Mouse (Mus musculus) heart, adult 2 months (tissue): ENCODE measurements at regions not wholly inside any gene's neighbourhood (a gene's known extent, or its start where the extent isn't known, plus 50 kb on each side); places are given as distances from the start of the nearest gene placed in this dataset.

Experiments
- CTCF ChIP-seq: fragments of 200-600 bp; IDR thresholded peaks from 2 replicates; pipeline ENCODE4 v1.8.1; 2022; ENCODE audit warnings: antibody characterized with exemption, mild to moderate bottlenecking, moderate library complexity
- EP300 ChIP-seq: fragments of 200-500 bp; IDR thresholded peaks from 2 replicates; pipeline ENCODE4 v1.6.1; 2011; ENCODE audit warnings: low read depth, low read length, control low read depth; ENCODE audit not compliant: insufficient read depth
- POLR2A ChIP-seq: fragments of 200-500 bp; IDR thresholded peaks from 2 replicates; pipeline ENCODE4 v1.6.1; 2011; ENCODE audit warnings: mild to moderate bottlenecking, low read depth, low read length, control low read depth; ENCODE audit not compliant: insufficient read depth

DNA sequence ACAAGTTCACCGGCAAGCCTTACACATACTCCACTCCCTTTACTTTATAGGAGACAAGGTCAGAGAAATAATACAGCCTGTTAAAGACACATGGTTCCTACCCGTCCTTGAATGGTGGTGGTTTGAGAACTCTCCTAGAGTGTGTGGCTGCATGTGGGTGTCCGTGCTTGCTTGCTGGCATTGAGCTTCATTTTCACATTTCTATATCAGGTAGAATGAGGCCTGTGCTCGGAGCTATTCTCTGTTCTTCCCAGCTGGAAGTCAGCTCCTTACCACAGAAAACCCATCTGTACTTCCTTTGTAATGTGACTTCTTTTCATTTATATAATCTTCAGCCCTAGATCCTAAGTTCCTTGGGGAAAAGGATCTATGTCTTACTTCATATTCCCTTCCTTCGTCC is 106.0 kb upstream of the Mb21d2 start:
- no peak for TF ChIP-seq CTCF
- no peak for TF ChIP-seq EP300
- no peak for TF ChIP-seq POLR2A
